Mouse (Mus musculus): ENCODE results near the gene Lcn4.

Lcn4 gene

GRCm38 (mm10) chr2:26634629-26635488 lies 36.2 kb downstream of the Lcn4 start:
- DNase-seq (ENCODE audit: low read depth), result no peak

DNA sequence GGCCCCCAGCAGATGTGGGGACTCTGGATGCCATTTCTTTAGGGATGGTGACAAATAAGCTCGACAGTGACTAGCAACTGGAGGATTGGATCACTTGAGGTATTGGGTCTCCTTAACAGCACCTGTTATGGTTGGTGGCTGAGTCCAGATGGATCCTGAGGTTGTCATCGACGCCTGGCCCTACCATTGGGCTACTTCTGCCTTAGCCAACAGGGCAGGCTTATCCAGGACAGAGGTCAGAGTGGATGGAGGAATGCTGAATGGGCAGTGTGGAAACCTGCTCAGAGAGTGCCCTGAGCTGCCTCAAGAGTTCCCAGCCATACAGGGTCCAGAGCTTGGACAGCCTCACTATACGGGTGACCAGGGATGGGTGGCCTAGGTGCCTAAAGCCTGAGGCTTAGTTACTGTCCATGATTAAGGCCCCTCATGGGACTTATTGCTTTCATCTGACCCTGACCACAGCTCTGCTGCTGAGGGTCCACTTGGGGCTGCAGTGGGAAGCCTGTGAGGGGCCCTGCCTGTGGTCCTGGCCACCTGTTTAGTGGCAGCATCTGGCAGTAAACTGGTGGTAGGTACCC lies 37.0 kb downstream of the Lcn4 start:
- no peak for DNase-seq (ENCODE audit: low read depth)

DNA sequence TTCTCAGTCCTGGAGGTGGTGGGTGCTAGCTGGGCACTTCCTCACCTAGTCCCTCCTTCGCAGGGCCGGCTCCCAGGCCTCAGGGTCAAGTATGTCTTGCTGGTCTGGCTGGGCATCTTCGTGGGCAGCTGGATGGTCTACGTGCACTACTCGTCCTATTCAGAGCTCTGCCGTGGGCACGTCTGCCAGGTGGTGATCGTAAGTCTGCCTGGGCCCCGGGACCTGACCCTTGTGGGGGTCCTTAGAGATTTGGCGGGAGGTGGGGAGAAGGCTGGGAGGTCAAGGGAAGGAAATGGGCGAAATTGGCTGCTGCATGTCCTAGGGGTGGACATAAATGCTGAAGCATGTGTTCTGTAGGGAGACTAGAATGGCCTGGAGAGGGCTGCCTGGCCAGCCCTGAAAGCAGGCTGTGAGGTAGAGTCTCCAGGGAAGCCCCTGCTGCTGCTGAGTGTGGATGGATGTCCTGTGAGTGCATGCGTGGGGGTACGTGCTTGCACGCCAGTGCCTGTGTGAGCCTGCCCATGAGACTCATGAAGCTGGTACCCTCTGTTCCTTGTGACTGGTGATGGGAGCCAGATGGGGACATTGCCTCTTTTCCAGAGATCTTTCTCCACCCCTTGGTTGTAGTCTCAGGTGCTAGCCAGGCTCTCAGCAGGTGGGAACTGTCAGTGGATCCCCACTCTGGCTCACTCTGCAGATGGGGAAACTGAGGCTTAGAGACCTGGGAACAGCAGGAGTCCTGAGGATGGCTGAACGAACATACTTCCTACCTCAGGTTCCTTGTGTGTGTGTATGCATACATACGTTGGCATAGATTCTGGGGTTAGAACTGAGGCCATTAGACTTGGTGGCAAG lies 38.3 kb downstream of the Lcn4 start:
- DNase-seq (ENCODE audit: low read depth), result no peak

DNA sequence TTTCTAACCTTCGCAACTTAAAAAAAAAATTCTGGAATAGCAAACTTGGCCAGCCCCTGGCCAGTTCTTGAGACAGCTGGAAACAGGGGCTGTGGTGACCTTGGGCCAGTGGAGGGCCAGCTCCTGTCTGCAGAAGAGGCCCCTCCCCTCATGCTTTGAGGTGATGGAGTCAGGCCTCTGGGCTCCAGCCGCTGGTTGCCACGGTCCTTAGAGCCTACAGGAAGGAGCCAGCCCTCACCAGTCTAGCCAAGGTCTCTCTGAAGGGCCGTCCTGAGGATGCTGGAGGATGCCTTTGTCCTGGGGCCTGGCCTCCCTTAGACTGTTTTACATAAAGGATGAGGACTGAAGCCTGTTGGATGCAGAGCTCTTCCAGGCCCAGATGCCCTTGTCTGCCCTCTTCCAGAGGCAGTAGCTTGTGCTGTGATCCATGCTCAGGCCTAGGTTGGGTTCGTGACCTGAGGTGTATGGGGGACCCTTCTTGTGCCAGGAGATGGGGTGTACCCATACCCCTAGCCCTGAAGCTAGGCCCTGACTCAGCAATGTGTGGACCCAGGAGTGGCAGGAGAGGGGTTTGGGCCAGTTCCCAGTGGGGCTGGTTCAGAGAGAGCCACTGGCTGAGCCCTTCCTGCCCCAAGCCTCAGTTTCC lies 42.2 kb downstream of the Lcn4 start:
- DNase-seq (ENCODE audit: low read depth), result peak; percentile 34

- peak; percentile 74 for DNase-seq (ENCODE audit: low read depth)
Observed at GRCm38 (mm10) chr2:26627921-26628739, 43.0 kb downstream of the Lcn4 start, which contains the start of gene Fam69b. Fam69b (plus strand) TSS chr2:26628457.

DNA sequence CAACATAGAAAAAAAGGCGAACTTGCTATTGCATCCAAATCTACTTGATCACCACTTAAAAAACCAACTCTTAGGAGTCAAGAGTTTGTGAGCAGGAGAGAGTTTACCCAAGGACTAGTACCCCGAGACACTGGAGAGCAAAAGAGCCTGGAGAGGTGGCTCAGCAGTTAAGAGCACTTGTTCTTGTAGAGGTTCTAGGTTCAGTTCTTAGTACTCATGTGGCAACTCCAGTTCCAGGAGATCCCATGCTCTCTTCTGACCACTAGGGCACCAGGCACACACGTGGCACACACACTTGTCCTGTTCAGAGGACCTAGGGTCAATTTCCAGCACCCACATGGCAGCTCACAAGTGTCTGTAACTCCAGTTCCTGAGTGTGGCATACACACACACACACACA lies 45.0 kb downstream of the Lcn4 start:
- no peak for DNase-seq (ENCODE audit: low read depth)

DNA sequence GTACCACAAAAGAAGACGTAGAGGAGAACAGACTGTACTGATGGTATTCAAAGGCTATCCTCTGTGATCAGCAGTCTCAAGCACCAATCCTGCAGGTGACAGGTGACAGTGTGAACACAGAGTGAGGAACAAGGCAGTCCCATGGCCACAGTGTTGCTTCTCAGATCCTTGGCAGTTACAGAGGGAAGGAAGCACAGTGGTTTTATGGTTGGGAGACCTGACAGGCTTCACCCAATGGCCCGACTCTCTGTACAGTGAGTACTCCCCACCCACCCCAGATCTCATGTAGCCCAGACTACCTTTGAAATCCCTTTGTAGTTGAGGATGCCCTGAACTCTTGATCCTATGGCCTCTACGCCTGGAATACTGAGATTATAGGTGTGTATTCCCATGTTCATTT lies 45.7 kb downstream of the Lcn4 start:
- no peak for DNase-seq (ENCODE audit: low read depth)

- DNase-seq (ENCODE audit: low read depth), result peak; percentile 88
Observed at GRCm38 (mm10) chr2:26622984-26623383, 48.1 kb downstream of the Lcn4 start.

DNA sequence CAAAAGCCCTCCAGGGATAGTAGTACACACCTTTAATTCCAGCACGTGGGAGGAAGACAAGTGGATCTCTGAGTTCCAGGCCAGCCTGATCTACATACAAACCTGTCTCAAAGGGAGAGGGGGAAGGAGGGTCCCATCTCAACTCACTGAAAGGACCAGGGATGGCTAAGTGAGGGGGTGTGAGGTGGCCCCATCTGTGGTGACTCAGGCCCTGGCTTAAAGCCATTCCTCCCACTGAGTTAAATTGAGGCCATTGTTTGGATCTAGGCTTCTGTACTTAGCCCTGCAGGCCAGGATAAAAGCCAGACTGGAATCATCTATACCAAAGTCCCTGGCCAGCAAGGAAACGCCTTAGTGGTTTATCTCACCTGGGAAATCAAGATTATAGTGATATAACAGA lies 49.8 kb downstream of the Lcn4 start:
- DNase-seq (ENCODE audit: low read depth), result no peak

- DNase-seq (ENCODE audit: low read depth), result no peak
Observed at GRCm38 (mm10) chr2:26617928-26618327, 53.2 kb downstream of the Lcn4 start.
